Mouse (Mus musculus) heart, postnatal 0 days (tissue): ENCODE data around the gene Trim15. TPM values are rescaled to one million over a fixed set of nuclear protein-coding genes. Genes with fewer than 3 reads are reported as not detected.
"Not testable (repeated sequence)": the region's sequence is repeated elsewhere in the genome, so short reads cannot be mapped to it uniquely, and the experiment has no call there.

Source experiments
- ATAC-seq: fragments of 200-750 bp; cut with Nextera tagmentation; 2 replicates; pipeline ENCODE4 v1.8.0; 2017; ENCODE audit warnings: low read depth, moderate number of reproducible peaks, moderate library complexity; ENCODE audit not compliant: insufficient read depth
- DNase-seq: peaks from one replicate; pipeline ENCODE4 v3.0.0-alpha.2; 2016; ENCODE audit warnings: low spot score
- H3K27ac ChIP-seq: fragments of 300-500 bp; sonication (generic); 2 replicates; pipeline ENCODE4 v1.5.1; 2014; ENCODE audit warnings: low read depth, mild to moderate bottlenecking
- H3K27me3 ChIP-seq: fragments of 300-500 bp; sonication (generic); 2 replicates; pipeline ENCODE4 v1.6.1; 2014; ENCODE audit warnings: low read length, mixed read lengths; ENCODE audit not compliant: control insufficient read depth, insufficient read depth
- H3K36me3 ChIP-seq: fragments of 300-500 bp; sonication (generic); replicated peaks from 2 replicates; pipeline ENCODE4 v1.6.1; 2014; ENCODE audit warnings: low read length, mixed read lengths; ENCODE audit not compliant: control insufficient read depth, insufficient read depth
- H3K4me1 ChIP-seq: fragments of 300-500 bp; sonication (generic); 2 replicates; pipeline ENCODE4 v1.6.1; 2014; ENCODE audit warnings: antibody characterized with exemption; ENCODE audit not compliant: control insufficient read depth, insufficient read depth
- H3K4me2 ChIP-seq: fragments of 300-500 bp; sonication (generic); 2 replicates; pipeline ENCODE4 v1.6.1; 2014; ENCODE audit warnings: low read depth, mild to moderate bottlenecking, low read length, moderate library complexity
- H3K4me3 ChIP-seq: fragments of 300-500 bp; sonication (generic); 2 replicates; pipeline ENCODE4 v1.5.1; 2014; ENCODE audit warnings: low read depth, low read length
- H3K9ac ChIP-seq: fragments of 300-500 bp; sonication (generic); replicated peaks from 2 replicates; pipeline ENCODE4 v1.6.1; 2014; ENCODE audit warnings: low read depth, low read length, mixed read lengths
- H3K9me3 ChIP-seq: fragments of 300-500 bp; sonication (generic); replicated peaks from 2 replicates; pipeline ENCODE4 v1.6.1; 2016; ENCODE audit warnings: low read length; ENCODE audit not compliant: control insufficient read depth
- CTCF ChIP-seq: IDR thresholded peaks from 2 replicates; pipeline ENCODE4 v1.5.1; 2016; ENCODE audit warnings: antibody characterized with exemption, control low read depth, low read depth
- EP300 ChIP-seq: IDR thresholded peaks from 2 replicates; pipeline ENCODE4 v1.6.1; 2016; ENCODE audit warnings: antibody characterized with exemption, low read depth
- WGBS: fragments of 180-500 bp; shearing (Covaris S2); extraction: QIAGEN DNeasy Blood & Tissue Kit; methylation state at CpG from one replicate; pipeline ENCODE4 v1.1.7; 2014; 5-methylcytosine and 5-hydroxymethylcytosine counted together
- polyA plus RNA-seq: library from polyadenylated mRNA; unstranded; fragments of >200 nt; fragmentation: Nextera tagmentation; extraction: Ambion mirVana; gene quantifications from 2 replicates; pipeline ENCODE4 v1.2.1, GENCODE M21; 2015
- total RNA-seq: library from RNA; depleted of rRNA; stranded (reverse); fragments of >200 nt; gene quantifications from 2 replicates; pipeline ENCODE4 v1.2.3, GENCODE M21; 2014; ENCODE audit warnings: low replicate concordance

The Trim15 gene
- total and polyA plus RNA-seq, 2 experiments from 2014 or later: not detected

- Histone ChIP-seq H3K4me1 (no peaks in the 10 kb centered on the region), H3K9me3 (no peaks in the 10 kb centered on the region), H3K27me3 (no peaks in the 10 kb centered on the region), H3K4me2 (no peak overlapping the region), H3K4me3 (no peak overlapping the region), H3K27ac (no peak overlapping the region), H3K36me3 (no peaks in the 10 kb centered on the region), H3K9ac (no peak overlapping the region)
- no peak for ATAC-seq
- DNase-seq: peak; percentile 13
- TF ChIP-seq EP300: no peak
- peak; percentile 49 for TF ChIP-seq CTCF
- WGBS: 88% methylated on average over 1 of the region's 1 CpGs
Observed at GRCm38 (mm10) chr17:36896583-36896982, 29.6 kb upstream of the Trim15 start.

GRCm38 (mm10) chr17:36893387-36893786 is 26.4 kb upstream of the Trim15 start:
- TF ChIP-seq CTCF (no peak), EP300 (no peak)
- H3K27me3 ChIP-seq: no peaks in the 10 kb centered on the region
- WGBS: 48% methylated on average over 5 of the region's 5 CpGs
- ATAC-seq (no peak), DNase-seq (no peak)
- H3K4me3 ChIP-seq: no peak overlapping the region
- H3K9me3 ChIP-seq: no peaks in the 10 kb centered on the region
- H3K36me3 ChIP-seq: no peaks in the 10 kb centered on the region
- no peak overlapping the region for H3K27ac ChIP-seq
- no peaks in the 10 kb centered on the region for H3K4me1 ChIP-seq
- H3K4me2 ChIP-seq: no peak overlapping the region
- H3K9ac ChIP-seq: no peak overlapping the region

- H3K4me1 ChIP-seq: no peaks in the 10 kb centered on the region
- H3K36me3 ChIP-seq: no peaks in the 10 kb centered on the region
- no peak overlapping the region for H3K27ac ChIP-seq
- TF ChIP-seq CTCF (peak; percentile 80), EP300 (no peak)
- no peak overlapping the region for H3K9ac ChIP-seq
- no peak overlapping the region for H3K4me3 ChIP-seq
- WGBS: 7% methylated on average over 2 of the region's 2 CpGs
- H3K9me3 ChIP-seq: no peaks in the 10 kb centered on the region
- ATAC-seq (no peak), DNase-seq (peak; percentile 61)
- H3K27me3 ChIP-seq: no peaks in the 10 kb centered on the region
- no peak overlapping the region for H3K4me2 ChIP-seq
Observed at GRCm38 (mm10) chr17:36892362-36892761, 25.4 kb upstream of the Trim15 start.

GRCm38 (mm10) chr17:36891496-36891895 is 24.5 kb upstream of the Trim15 start:
- not testable (repeated sequence) for H3K27ac ChIP-seq, H3K27me3 ChIP-seq, ATAC-seq, H3K36me3 ChIP-seq, DNase-seq, H3K9ac ChIP-seq, H3K4me2 ChIP-seq, H3K4me1 ChIP-seq, H3K4me3 ChIP-seq, H3K9me3 ChIP-seq
- 68% methylated on average over 1 of the region's 1 CpGs for WGBS

- DNase-seq (no peak), ATAC-seq (no peak)
- Histone ChIP-seq H3K27me3 (no peaks in the 10 kb centered on the region), H3K36me3 (no peaks in the 10 kb centered on the region), H3K4me1 (no peaks in the 10 kb centered on the region), H3K4me3 (no peak within 1 kb of the TSS), H3K9ac (no peak within 1 kb of the TSS), H3K4me2 (no peak within 1 kb of the TSS), H3K27ac (no peak within 1 kb of the TSS), H3K9me3 (no peaks in the 10 kb centered on the region)
- 83% methylated on average over 5 of the region's 5 CpGs for WGBS
- TF ChIP-seq CTCF (no peak), EP300 (no peak)
Observed at GRCm38 (mm10) chr17:36890073-36890903, 23.3 kb upstream of the Trim15 start, which contains the start of gene Trim40. Trim40 (minus strand) TSS chr17:36890123.
